ENCODE assay signal across 23 mouse cellular contexts in genomic region chr2:129525644-129526043, GRCm38 (mm10). TPM values are rescaled to one million over a fixed set of nuclear protein-coding genes. Genes with fewer than 3 reads are reported as not detected.
"Had no signal": no experiment of that assay in that cellular context is flagged by ENCODE, and none has a peak within 500 bp of the region (broad histone marks: within the 10 kb centered on the region; RNA-seq: fewer than 3 reads in every experiment).

No protein-coding gene starts in this region.

- H3K4me3 ChIP-seq: megakaryocyte, embryonic 14.5 days; midbrain, embryonic 12.5 days had no signal

- H3K36me3 ChIP-seq: midbrain, embryonic 12.5 days had no signal

- ATAC-seq: hindbrain, postnatal 0 days had no signal

- H3K9me3 ChIP-seq: megakaryocyte, embryonic 14.5 days; midbrain, embryonic 12.5 days had no signal

- H3K9ac ChIP-seq: midbrain, embryonic 12.5 days had no signal

- H3K27ac ChIP-seq: hindbrain, postnatal 0 days; kidney, postnatal 0 days; midbrain, embryonic 12.5 days had no signal

- DNase-seq: kidney, adult 11 months; kidney, adult 9 months; kidney, postnatal 36 days; layer of hippocampus, adult 9-11 months; layer of hippocampus, postnatal 36 days; lung, adult 18-20 months; lung, postnatal 36 days; retina, postnatal 1 day; right cerebral cortex, postnatal 4 days; spleen, adult 18-20 months; thymus, adult 2 months; thymus, postnatal 25 days had no signal

- H3K4me2 ChIP-seq: midbrain, embryonic 12.5 days had no signal

RNA-seq across cellular contexts. Expression of gene F830045P16Rik, which starts 10.8 kb away (rescaled TPM):
- total RNA-seq: hindbrain, postnatal 0 days had no signal
- polyA plus RNA-seq: hindbrain, postnatal 0 days; intestine, embryonic 14.5 days; kidney, postnatal 0 days; lung, embryonic 16.5 days; midbrain, embryonic 12.5 days; midbrain, postnatal 0 days; neural tube, embryonic 11.5 days; stomach, embryonic 14.5 days; testis, adult 2 months; urinary bladder, adult 2 months had no signal
